Comparison of ENCODE assay signal across 9 mouse cellular contexts in genomic region chr19:41745941-41746557, GRCm38 (mm10). TPM values are rescaled to one million over a fixed set of nuclear protein-coding genes. Genes with fewer than 3 reads are reported as not detected.
DNase-seq lines count a peak whose midpoint lies in the region; ATAC-seq and TF ChIP-seq lines count a peak whose summit lies in the region.
"Had no signal": no experiment of that assay in that cellular context is flagged by ENCODE, and none has a peak within 500 bp of the region (broad histone marks: within the 10 kb centered on the region; RNA-seq: fewer than 3 reads in every experiment).

No protein-coding gene starts in this region.

- peaks cover 5% of the 10 kb centered on the region; the same call in 1 of the 2 replicates for H3K4me1 ChIP-seq in midbrain, postnatal 0 days (ENCODE audit: insufficient read depth, low read length)

- no peak overlapping the region; the same call in 1 of the 2 replicates for H3K9ac ChIP-seq in midbrain, postnatal 0 days (replicated peaks; ENCODE audit: low read length, poor library complexity, severe bottlenecking)
- H3K9ac ChIP-seq: heart, embryonic 15.5 days had no signal

- H3K27ac ChIP-seq in midbrain, postnatal 0 days (ENCODE audit: low read depth, low read length): no peak overlapping the region; the same call in 1 of the 2 replicates
- H3K27ac ChIP-seq: heart, embryonic 15.5 days had no signal

- no peaks in the 10 kb centered on the region for H3K27me3 ChIP-seq in midbrain, postnatal 0 days (ENCODE audit: insufficient read depth, low read length)

- DNase-seq in adrenal gland, adult 2 months: peak; percentile 32
- no peak for DNase-seq in adrenal gland, adult 18-20 months (ENCODE audit: low spot score in 2 of 2)
- peak; percentile 23 for DNase-seq in cerebellum, adult 9-10 months
- DNase-seq in heart, postnatal 10 days: peak; percentile 34 to 54
- peak; percentile 40 to 74 for DNase-seq in kidney, postnatal 25 days
- peak; percentile 95 for DNase-seq in midbrain, postnatal 0 days (ENCODE audit: low spot score)
- no peak for DNase-seq in thymus, postnatal 0 days (ENCODE audit: low spot score)
- no peak for DNase-seq in thymus, adult 18-20 months

- peak; percentile 82 for ATAC-seq in midbrain, postnatal 0 days (ENCODE audit: low FRiP score)

- TF ChIP-seq CTCF in midbrain, postnatal 0 days (IDR thresholded peaks at IDR 0.05): no peak

- H3K4me3 ChIP-seq in midbrain, postnatal 0 days (ENCODE audit: low read depth, low read length): no peak overlapping the region
- H3K4me3 ChIP-seq: heart, embryonic 15.5 days had no signal

- H3K36me3 ChIP-seq in midbrain, postnatal 0 days (ENCODE audit: insufficient read depth, low read length): no peaks in the 10 kb centered on the region
- H3K36me3 ChIP-seq: heart, embryonic 15.5 days had no signal

- no peak overlapping the region for H3K4me2 ChIP-seq in midbrain, postnatal 0 days (ENCODE audit: low read depth, low read length, poor library complexity, severe bottlenecking)
- H3K4me2 ChIP-seq: heart, embryonic 15.5 days had no signal

- 27% methylated on average over 15 of the region's 15 CpGs for WGBS in midbrain, postnatal 0 days

- intact Hi-C loops in heart, postnatal 10 days (cut with DNase I): no loop called here

- no peaks in the 10 kb centered on the region for H3K9me3 ChIP-seq in midbrain, postnatal 0 days (ENCODE audit: low read length)
- H3K9me3 ChIP-seq: heart, embryonic 15.5 days had no signal

RNA-seq across cellular contexts. Expression of gene Slit1, which starts 2.6 kb away (rescaled TPM):
- 10 to 100 TPM in 1 of 2 experiments, 1 to 10 TPM in 1; 2.9 to 18.1 TPM for total RNA-seq in adrenal gland, adult 2 months (2021)
- 11.9 and 17.9 TPM in 2 replicates for polyA plus RNA-seq in adrenal gland, adult 2 months (2012; rRNA removed)
- 1 to 10 TPM; 3.5 to 8.0 TPM for total RNA-seq in adrenal gland, adult 18-20 months (2021)
- under 1 TPM; 0.05 to 0.40 TPM for total RNA-seq in heart, postnatal 10 days (2021)
- 72.3 and 74.2 TPM in 2 replicates for total RNA-seq in midbrain, postnatal 0 days (2014; rRNA removed)
- 15.4 and 17.0 TPM in 2 replicates for polyA plus RNA-seq in midbrain, postnatal 0 days (2015; fragmentation: Nextera tagmentation; extraction: Ambion mirVana)
- 0.17 and 0.29 TPM in 2 replicates for polyA plus RNA-seq in thymus, postnatal 0 days (2015; fragmentation: Nextera tagmentation; extraction: Ambion mirVana)

RNA-seq across cellular contexts. Expression of gene Arhgap19, which starts 55.8 kb away (rescaled TPM):
- total RNA-seq in adrenal gland, adult 2 months (2021): 1 to 10 TPM; 3.5 to 5.2 TPM
- polyA plus RNA-seq in adrenal gland, adult 2 months (2012; rRNA removed): 0.83 TPM in 2 replicates
- total RNA-seq in adrenal gland, adult 18-20 months (2021): 1 to 10 TPM; 4.2 to 4.8 TPM
- 1 to 10 TPM; 4.6 to 4.9 TPM for total RNA-seq in heart, postnatal 10 days (2021)
- total RNA-seq in midbrain, postnatal 0 days (2014; rRNA removed): 4.5 and 5.7 TPM in 2 replicates
- polyA plus RNA-seq in midbrain, postnatal 0 days (2015; fragmentation: Nextera tagmentation; extraction: Ambion mirVana): 2.5 and 2.9 TPM in 2 replicates
- polyA plus RNA-seq in thymus, postnatal 0 days (2015; fragmentation: Nextera tagmentation; extraction: Ambion mirVana): 25.3 and 27.0 TPM in 2 replicates

Comparison
In these comparisons a context has a peak if more than half of its experiments do, and no peak if none do; other contexts are left out.
1. DNase-seq: peak in adrenal gland, adult 2 months (single experiment), cerebellum, adult 9-10 months (single experiment), heart, postnatal 10 days (2 of 2), kidney, postnatal 25 days (2 of 2) and midbrain, postnatal 0 days (single experiment); none in adrenal gland, adult 18-20 months (0 of 2), thymus, postnatal 0 days (single experiment) and thymus, adult 18-20 months (0 of 2).